Mouse (Mus musculus) bone marrow macrophage, adult 2 months (primary cell): ENCODE measurements around the gene Egflam.

Experiments used
- CTCF ChIP-seq: IDR thresholded peaks from 2 replicates; pipeline ENCODE4 v1.5.1; 2012; ENCODE audit warnings: low read depth, mild to moderate bottlenecking, low read length, moderate library complexity
- POLR2A ChIP-seq: IDR thresholded peaks from 2 replicates; pipeline ENCODE4 v1.6.1; 2012; ENCODE audit warnings: mild to moderate bottlenecking, low read depth, low read length, borderline replicate concordance

GRCm38 (mm10) chr15:7189678-7190454 is 208.3 kb downstream of the Egflam start:
- no peak for TF ChIP-seq POLR2A
- TF ChIP-seq CTCF = no peak
